Mouse (Mus musculus) embryonic facial prominence, embryonic 11.5 days (tissue): ENCODE measurements around the gene Igsf8. TPM values are rescaled to one million over a fixed set of nuclear protein-coding genes. Genes with fewer than 3 reads are reported as not detected.
A peak's percentile ranks its signal among the peaks of the same experiment; 100 is the strongest.

Source experiments
- ATAC-seq: fragments of 200-750 bp; cut with Nextera tagmentation; replicated peaks from 2 replicates; pipeline ENCODE4 v1.8.0; 2017; ENCODE audit warnings: low read depth; ENCODE audit not compliant: insufficient number of reproducible peaks, low FRiP score, low TSS enrichment
- DNase-seq: peaks from one replicate; pipeline ENCODE4 v3.0.0-alpha.2; 2015; ENCODE audit warnings: low spot score
- H3K27ac ChIP-seq: fragments of 300-500 bp; sonication (generic); replicated peaks from 2 replicates; pipeline ENCODE4 v1.5.1; 2014; ENCODE audit warnings: mild to moderate bottlenecking, low read depth, low read length, control low read depth
- H3K27me3 ChIP-seq: fragments of 300-500 bp; sonication (generic); 2 replicates; pipeline ENCODE4 v1.6.1; 2014; ENCODE audit warnings: mild to moderate bottlenecking, low read length, moderate library complexity, mixed read lengths; ENCODE audit not compliant: control insufficient read depth, insufficient read depth
- H3K36me3 ChIP-seq: fragments of 300-500 bp; sonication (generic); replicated peaks from 2 replicates; pipeline ENCODE4 v1.6.1; 2014; ENCODE audit warnings: low read depth, mild to moderate bottlenecking, low read length, moderate library complexity, mixed read lengths; ENCODE audit not compliant: control insufficient read depth, insufficient read depth
- H3K4me1 ChIP-seq: fragments of 300-500 bp; sonication (generic); 2 replicates; pipeline ENCODE4 v1.6.1; 2014; ENCODE audit warnings: low read length, mixed read lengths; ENCODE audit not compliant: control insufficient read depth, insufficient read depth
- H3K4me2 ChIP-seq: fragments of 300-500 bp; sonication (generic); 2 replicates; pipeline ENCODE4 v1.6.1; 2014; ENCODE audit warnings: low read depth, mild to moderate bottlenecking, control low read depth, low read length, moderate library complexity
- H3K4me3 ChIP-seq: fragments of 300-500 bp; sonication (generic); 2 replicates; pipeline ENCODE4 v1.5.1; 2014; ENCODE audit warnings: low read depth, low read length, control low read depth
- H3K9ac ChIP-seq: fragments of 300-500 bp; sonication (generic); replicated peaks from 2 replicates; pipeline ENCODE4 v1.6.1; 2014; ENCODE audit warnings: mild to moderate bottlenecking, control low read depth, low read length
- H3K9me3 ChIP-seq: fragments of 300-500 bp; sonication (generic); replicated peaks from 2 replicates; pipeline ENCODE4 v1.6.1; 2016; ENCODE audit warnings: mild to moderate bottlenecking, low read length, inconsistent platforms, mixed read lengths; ENCODE audit not compliant: control insufficient read depth
- WGBS: fragments of 180-500 bp; shearing (Covaris S2); extraction: QIAGEN DNeasy Blood & Tissue Kit; methylation state at CpG from one replicate; pipeline ENCODE4 v1.1.7; 2014; 5-methylcytosine and 5-hydroxymethylcytosine counted together
- polyA plus RNA-seq: library from polyadenylated mRNA; unstranded; fragments of >200 nt; fragmentation: Nextera tagmentation; extraction: Ambion mirVana; gene quantifications from 2 replicates; pipeline ENCODE4 v1.2.1, GENCODE M21; 2014

The Igsf8 gene
- polyA plus RNA-seq, 1 experiment from 2014 or later, result 30.1 TPM

- DNase-seq, result no peak
Observed at GRCm38 (mm10) chr1:172319921-172320411, 58.5 kb downstream of the Igsf8 start.

GRCm38 (mm10) chr1:172322725-172323124 is 61.3 kb downstream of the Igsf8 start:
- Histone ChIP-seq H3K36me3 (no peaks in the 10 kb centered on the region), H3K27me3 (peaks cover 26% of the 10 kb centered on the region), H3K4me3 (no peak overlapping the region), H3K9me3 (no peaks in the 10 kb centered on the region), H3K4me1 (no peaks in the 10 kb centered on the region; the same call in 1 of the 2 replicates), H3K27ac (no peak overlapping the region), H3K9ac (no peak overlapping the region), H3K4me2 (no peak overlapping the region)
- ATAC-seq (no peak), DNase-seq (no peak)
- 48% methylated on average over 13 of the region's 13 CpGs for WGBS

More at GRCm38 (mm10) chr1:172319921-172320411, 58.5 kb downstream of the Igsf8 start:
- Histone ChIP-seq H3K4me3 (no peak overlapping the region), H3K4me1 (no peaks in the 10 kb centered on the region), H3K27me3 (peaks cover 2% of the 10 kb centered on the region; the same call in 1 of the 2 replicates), H3K9ac (no peak overlapping the region), H3K9me3 (no peaks in the 10 kb centered on the region), H3K4me2 (no peak overlapping the region), H3K36me3 (no peaks in the 10 kb centered on the region), H3K27ac (no peak overlapping the region)
- ATAC-seq, result peak; percentile 10; the same call in 1 of the 2 replicates
- WGBS, result 43% methylated on average over 5 of the region's 5 CpGs

- Histone ChIP-seq H3K4me3 (no peak overlapping the region), H3K4me2 (no peak overlapping the region), H3K9me3 (no peaks in the 10 kb centered on the region), H3K27ac (no peak overlapping the region), H3K36me3 (no peaks in the 10 kb centered on the region), H3K4me1 (no peaks in the 10 kb centered on the region; the same call in 1 of the 2 replicates), H3K9ac (no peak overlapping the region), H3K27me3 (peaks cover 30% of the 10 kb centered on the region)
- ATAC-seq (no peak), DNase-seq (no peak)
- 29% methylated on average over 5 of the region's 5 CpGs for WGBS
Observed at GRCm38 (mm10) chr1:172323298-172323697, 61.9 kb downstream of the Igsf8 start.

GRCm38 (mm10) chr1:172323801-172324359 is 62.4 kb downstream of the Igsf8 start:
- H3K4me1 ChIP-seq, result no peaks in the 10 kb centered on the region; the same call in 1 of the 2 replicates
- no peak overlapping the region for H3K9ac ChIP-seq
- no peaks in the 10 kb centered on the region for H3K9me3 ChIP-seq
- ATAC-seq, result no peak
- H3K27ac ChIP-seq, result no peak overlapping the region
- DNase-seq, result no peak
- no peak overlapping the region for H3K4me3 ChIP-seq
- WGBS, result 56% methylated on average over 6 of the region's 6 CpGs
- H3K4me2 ChIP-seq, result no peak overlapping the region
- no peaks in the 10 kb centered on the region for H3K36me3 ChIP-seq
- peaks cover 34% of the 10 kb centered on the region for H3K27me3 ChIP-seq

GRCm38 (mm10) chr1:172324725-172325124 is 63.3 kb downstream of the Igsf8 start:
- no peak overlapping the region for H3K9ac ChIP-seq
- WGBS, result 8% methylated on average over 7 of the region's 7 CpGs
- H3K36me3 ChIP-seq, result no peaks in the 10 kb centered on the region
- H3K4me3 ChIP-seq, result no peak overlapping the region
- DNase-seq (peak; percentile 90), ATAC-seq (0 out of 2 replicates have a peak, but pooled peaks have one; percentile 8)
- no peak overlapping the region for H3K27ac ChIP-seq
- peaks cover 34% of the 10 kb centered on the region for H3K27me3 ChIP-seq
- H3K4me1 ChIP-seq, result no peaks in the 10 kb centered on the region; the same call in 1 of the 2 replicates
- H3K4me2 ChIP-seq, result no peak overlapping the region
- H3K9me3 ChIP-seq, result no peaks in the 10 kb centered on the region

- Histone ChIP-seq H3K4me3 (peak overlapping the region; percentile 41), H3K4me2 (peak overlapping the region; percentile 76), H3K4me1 (no peaks in the 10 kb centered on the region; the same call in 1 of the 2 replicates), H3K27ac (0 out of 2 replicates have a peak overlapping the region, but pooled peaks have one; percentile 28), H3K36me3 (no peaks in the 10 kb centered on the region), H3K27me3 (peaks cover 34% of the 10 kb centered on the region), H3K9me3 (no peaks in the 10 kb centered on the region), H3K9ac (peak overlapping the region; percentile 44)
- DNase-seq (peak; percentile 74), ATAC-seq (peak; percentile 49; the same call in 1 of the 2 replicates)
- WGBS, result 21% methylated on average over 94 of the region's 94 CpGs
Observed at GRCm38 (mm10) chr1:172325680-172326535, 64.5 kb downstream of the Igsf8 start.

GRCm38 (mm10) chr1:172326684-172327083 is 65.2 kb downstream of the Igsf8 start:
- H3K27me3 ChIP-seq, result peaks cover 34% of the 10 kb centered on the region
- H3K4me2 ChIP-seq, result peak overlapping the region; percentile 76
- no peaks in the 10 kb centered on the region; the same call in 1 of the 2 replicates for H3K4me1 ChIP-seq
- ATAC-seq, result no peak
- no peak for DNase-seq
- H3K9me3 ChIP-seq, result no peaks in the 10 kb centered on the region
- H3K9ac ChIP-seq, result no peak overlapping the region
- 56% methylated on average over 11 of the region's 11 CpGs for WGBS
- no peaks in the 10 kb centered on the region for H3K36me3 ChIP-seq
- 0 out of 2 replicates have a peak overlapping the region, but pooled peaks have one; percentile 28 for H3K27ac ChIP-seq
- H3K4me3 ChIP-seq, result peak overlapping the region; percentile 41
